Mouse (Mus musculus) spleen, adult 12 weeks (tissue): ENCODE results near the gene Klk11.

Experiments
- DNase-seq: peaks from one replicate; pipeline ENCODE4 v3.0.0; 2022; ENCODE audit warnings: low spot score

Klk11 gene

GRCm38 (mm10) chr7:43774364-43774763, at the start of gene Klk11:
Gene Klk11 (plus strand): TSS chr7:43774604.
- DNase-seq = no peak

GRCm38 (mm10) chr7:43747788-43748187, 26.6 kb upstream of the Klk11 start:
- no peak for DNase-seq

- no peak for DNase-seq
These were observed 21.6 kb upstream of the Klk11 start for GRCm38 (mm10) chr7:43752806-43753205.

GRCm38 (mm10) chr7:43766484-43766883, 7.9 kb upstream of the Klk11 start:
- DNase-seq = no peak

- no peak for DNase-seq
These were observed 5.8 kb upstream of the Klk11 start, which contains the start of gene Klk12 for GRCm38 (mm10) chr7:43768597-43768996. Gene Klk12 (plus strand): TSS chr7:43768897.

GRCm38 (mm10) chr7:43769636-43770035, 4.8 kb upstream of the Klk11 start:
- no peak for DNase-seq

GRCm38 (mm10) chr7:43770701-43771100, 3.7 kb upstream of the Klk11 start:
- DNase-seq = no peak

- no peak for DNase-seq
These were observed 2.5 kb upstream of the Klk11 start for GRCm38 (mm10) chr7:43771916-43772315.

GRCm38 (mm10) chr7:43772901-43773300, 1.5 kb upstream of the Klk11 start:
- no peak for DNase-seq

GRCm38 (mm10) chr7:43774802-43775201, 398 bp downstream of the Klk11 start:
- no peak for DNase-seq

- DNase-seq = no peak
These were observed 1.1 kb downstream of the Klk11 start for GRCm38 (mm10) chr7:43775311-43776057.

- no peak for DNase-seq
These were observed 2.1 kb downstream of the Klk11 start for GRCm38 (mm10) chr7:43776506-43776905.

- DNase-seq = no peak
These were observed 3.0 kb downstream of the Klk11 start for GRCm38 (mm10) chr7:43777423-43777822.

GRCm38 (mm10) chr7:43778176-43778970, 4.0 kb downstream of the Klk11 start:
- DNase-seq = no peak

- DNase-seq = no peak
These were observed 5.8 kb downstream of the Klk11 start for GRCm38 (mm10) chr7:43780241-43780640.

GRCm38 (mm10) chr7:43780746-43781145, 6.3 kb downstream of the Klk11 start, which contains the start of gene Klk10:
Gene Klk10 (plus strand): TSS chr7:43781035.
- no peak for DNase-seq

GRCm38 (mm10) chr7:43781541-43781940, 7.1 kb downstream of the Klk11 start:
- DNase-seq = no peak

GRCm38 (mm10) chr7:43782275-43783265, 8.2 kb downstream of the Klk11 start:
- DNase-seq = peak; percentile 17

GRCm38 (mm10) chr7:43785286-43785685, 10.9 kb downstream of the Klk11 start:
- DNase-seq = no peak

GRCm38 (mm10) chr7:43788096-43788495, 13.7 kb downstream of the Klk11 start:
- no peak for DNase-seq

GRCm38 (mm10) chr7:43789295-43789694, 14.9 kb downstream of the Klk11 start:
- no peak for DNase-seq

- no peak for DNase-seq
These were observed 17.2 kb downstream of the Klk11 start, which contains the start of gene Klk9 for GRCm38 (mm10) chr7:43791591-43791990. Gene Klk9 (plus strand): TSS chr7:43791891.
